Mouse (Mus musculus): ENCODE measurements around the gene Shisal1. TPM values are rescaled to one million over a fixed set of nuclear protein-coding genes. Genes with fewer than 3 reads are reported as not detected.
A peak's percentile ranks its signal among the peaks of the same experiment; 100 is the strongest.

Shisal1 gene
- polyA plus RNA-seq, 1 experiment: 6.1 TPM

- TF ChIP-seq POLR2A (IDR thresholded peaks at IDR 0.05; ENCODE audit: low read depth, low read length) (no peak), CTCF (IDR thresholded peaks at IDR 0.05; ENCODE audit: extremely low read depth, insufficient read length, insufficient replicate concordance, low read depth, low read length) (no peak)
- no peaks in the 10 kb centered on the region for H3K4me1 ChIP-seq (ENCODE audit: control insufficient read depth, insufficient read depth, insufficient read length, low read length)
- no peaks in the 10 kb centered on the region for H3K27me3 ChIP-seq (ENCODE audit: control insufficient read depth, insufficient read depth, low read length)
- no peaks in the 10 kb centered on the region for H3K36me3 ChIP-seq (ENCODE audit: control insufficient read depth, insufficient read depth, low read length)
- H3K27ac ChIP-seq (ENCODE audit: insufficient read depth, low read depth, low read length): no peak overlapping the region
- WGBS: 63% methylated on average over 5 of the region's 5 CpGs
- H3K4me3 ChIP-seq (ENCODE audit: low read depth, low read length): no peak overlapping the region
Observed at GRCm38 (mm10) chr15:84355081-84355480, 91.8 kb downstream of the Shisal1 start.

- Histone ChIP-seq H3K4me3 (ENCODE audit: low read depth, low read length) (no peak overlapping the region), H3K4me1 (ENCODE audit: control insufficient read depth, insufficient read depth, insufficient read length, low read length) (no peaks in the 10 kb centered on the region), H3K36me3 (ENCODE audit: control insufficient read depth, insufficient read depth, low read length) (no peaks in the 10 kb centered on the region), H3K27ac (ENCODE audit: insufficient read depth, low read depth, low read length) (no peak overlapping the region), H3K27me3 (ENCODE audit: control insufficient read depth, insufficient read depth, low read length) (no peaks in the 10 kb centered on the region)
- no peak for TF ChIP-seq CTCF (IDR thresholded peaks at IDR 0.05; ENCODE audit: extremely low read depth, insufficient read length, insufficient replicate concordance, low read depth, low read length)
- WGBS: 70% methylated on average over 21 of the region's 21 CpGs
Observed at GRCm38 (mm10) chr15:84351915-84352844, 94.7 kb downstream of the Shisal1 start.

DNA sequence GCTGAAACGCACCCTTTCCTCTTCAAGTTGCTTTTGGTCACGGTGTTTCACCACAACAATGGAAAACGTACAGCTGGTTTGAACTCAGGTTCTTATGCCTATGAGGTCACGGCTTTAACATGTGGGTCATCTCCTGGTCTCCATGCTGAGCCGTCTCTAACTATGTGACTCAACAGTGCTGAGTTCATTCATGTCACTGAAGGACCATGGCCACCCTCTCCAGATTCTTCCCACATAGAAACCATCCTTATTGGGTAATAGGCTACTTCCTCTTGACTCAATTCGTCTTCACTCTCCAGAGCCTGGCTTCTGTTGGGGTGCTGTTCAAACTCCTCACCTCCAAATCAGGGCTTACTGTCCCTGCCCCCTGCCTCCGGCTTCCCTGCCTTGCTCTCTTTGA, 95.6 kb downstream of the Shisal1 start:
- no peak for TF ChIP-seq POLR2A (IDR thresholded peaks at IDR 0.05; ENCODE audit: low read depth, low read length)
- TF ChIP-seq CTCF (IDR thresholded peaks at IDR 0.05; ENCODE audit: extremely low read depth, insufficient read length, insufficient replicate concordance, low read depth, low read length): no peak
- Histone ChIP-seq H3K27ac (ENCODE audit: insufficient read depth, low read depth, low read length) (no peak overlapping the region), H3K4me3 (ENCODE audit: low read depth, low read length) (no peak overlapping the region), H3K36me3 (ENCODE audit: control insufficient read depth, insufficient read depth, low read length) (no peaks in the 10 kb centered on the region), H3K27me3 (ENCODE audit: control insufficient read depth, insufficient read depth, low read length) (no peaks in the 10 kb centered on the region), H3K4me1 (ENCODE audit: control insufficient read depth, insufficient read depth, insufficient read length, low read length) (no peaks in the 10 kb centered on the region)
- 81% methylated on average over 7 of the region's 7 CpGs for WGBS

DNA sequence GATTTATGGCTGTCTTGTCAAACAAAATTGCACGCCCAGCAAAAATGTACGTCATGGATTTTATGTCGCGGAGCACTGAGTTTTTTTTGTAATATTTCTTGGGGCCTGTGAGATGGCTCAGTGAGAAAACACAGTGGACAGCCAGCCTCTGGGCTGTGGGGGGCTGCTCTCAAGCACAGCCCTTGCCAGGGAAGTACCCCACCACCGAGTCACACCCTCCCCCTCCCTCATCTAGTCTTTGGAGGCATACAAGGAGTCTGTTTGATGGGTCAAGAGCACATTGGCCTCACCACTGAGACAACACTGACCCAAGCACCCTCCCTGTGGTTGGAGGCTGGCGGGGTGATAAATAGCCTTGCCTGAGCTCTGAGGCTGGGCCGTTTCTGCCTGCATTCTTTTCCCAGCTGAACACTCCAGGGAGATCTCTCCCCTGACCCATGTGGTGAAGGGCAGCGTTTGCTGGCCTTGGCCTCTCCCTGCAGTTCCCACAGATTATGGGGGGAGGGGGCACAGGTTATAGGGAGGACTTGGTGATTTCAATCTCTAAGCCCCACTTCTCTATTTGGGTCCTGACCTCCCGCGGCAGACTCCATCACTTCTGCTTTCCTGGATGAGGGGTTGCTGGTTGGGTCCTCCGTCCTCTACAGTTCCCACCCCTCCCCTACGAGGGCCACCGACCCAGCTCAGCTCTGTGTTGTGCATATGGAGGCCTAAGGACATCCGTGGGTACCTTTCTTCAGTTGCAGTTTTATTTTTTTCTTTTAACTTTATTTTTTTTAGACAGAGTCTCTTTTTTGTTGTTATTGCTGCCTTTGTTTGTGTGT, 96.8 kb downstream of the Shisal1 start:
- 44% methylated on average over 14 of the region's 14 CpGs for WGBS
- TF ChIP-seq CTCF (IDR thresholded peaks at IDR 0.05; ENCODE audit: extremely low read depth, insufficient read length, insufficient replicate concordance, low read depth, low read length) (no peak), POLR2A (IDR thresholded peaks at IDR 0.05; ENCODE audit: low read depth, low read length) (no peak)
- no peaks in the 10 kb centered on the region for H3K4me1 ChIP-seq (ENCODE audit: control insufficient read depth, insufficient read depth, insufficient read length, low read length)
- no peak overlapping the region for H3K4me3 ChIP-seq (ENCODE audit: low read depth, low read length)
- H3K27ac ChIP-seq (ENCODE audit: insufficient read depth, low read depth, low read length): no peak overlapping the region
- H3K36me3 ChIP-seq (ENCODE audit: control insufficient read depth, insufficient read depth, low read length): no peaks in the 10 kb centered on the region
- no peaks in the 10 kb centered on the region for H3K27me3 ChIP-seq (ENCODE audit: control insufficient read depth, insufficient read depth, low read length)

DNA sequence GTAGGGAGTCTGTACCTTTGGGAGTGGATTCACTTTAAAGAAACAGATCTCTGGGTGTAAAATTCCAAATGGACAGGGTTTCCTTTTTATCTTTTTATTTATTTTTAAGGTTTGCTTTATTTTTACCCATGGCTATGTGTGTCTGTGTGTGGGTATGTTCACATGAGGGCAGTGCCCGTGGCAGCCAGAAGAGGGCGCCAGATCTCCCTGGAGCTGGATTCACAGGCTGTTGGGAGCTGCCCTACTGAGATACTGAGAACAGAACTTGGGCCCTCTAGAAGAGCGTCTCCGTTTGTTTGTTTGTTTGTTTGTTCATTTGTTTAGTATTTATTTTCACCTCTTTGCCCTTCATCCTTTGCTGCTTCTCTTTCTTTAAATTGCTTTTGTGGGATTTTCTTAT, 98.1 kb downstream of the Shisal1 start:
- 94% methylated on average over 4 of the region's 4 CpGs for WGBS
- H3K36me3 ChIP-seq (ENCODE audit: control insufficient read depth, insufficient read depth, low read length): no peaks in the 10 kb centered on the region

DNA sequence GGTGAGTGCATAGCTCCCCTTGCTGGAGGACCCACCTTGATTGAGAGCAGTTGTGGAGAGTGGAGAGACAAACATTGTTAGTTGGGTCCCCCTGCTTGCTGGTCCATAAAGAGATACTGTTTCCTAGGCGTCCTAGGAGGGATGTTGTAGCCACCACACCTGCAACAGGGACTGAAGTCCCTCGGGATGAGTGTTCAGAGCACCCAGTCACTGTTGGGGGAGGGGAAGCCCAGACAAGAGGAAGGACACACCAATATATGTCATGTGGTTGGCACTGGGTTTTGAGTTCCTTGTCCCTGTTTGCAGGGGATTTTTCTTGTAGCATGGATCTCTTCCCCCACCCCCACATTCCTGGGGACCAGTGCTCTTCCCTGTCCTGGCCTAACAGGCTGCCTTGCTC, 106.0 kb downstream of the Shisal1 start:
- Histone ChIP-seq H3K4me3 (ENCODE audit: low read depth, low read length) (no peak overlapping the region), H3K27me3 (ENCODE audit: control insufficient read depth, insufficient read depth, low read length) (no peaks in the 10 kb centered on the region), H3K4me1 (ENCODE audit: control insufficient read depth, insufficient read depth, insufficient read length, low read length) (no peaks in the 10 kb centered on the region), H3K27ac (ENCODE audit: insufficient read depth, low read depth, low read length) (no peak overlapping the region), H3K36me3 (ENCODE audit: control insufficient read depth, insufficient read depth, low read length) (no peaks in the 10 kb centered on the region)
- no peak for TF ChIP-seq CTCF (IDR thresholded peaks at IDR 0.05; ENCODE audit: extremely low read depth, insufficient read length, insufficient replicate concordance, low read depth, low read length)
- no peak for TF ChIP-seq POLR2A (IDR thresholded peaks at IDR 0.05; ENCODE audit: low read depth, low read length)
- WGBS: 29% methylated on average over 2 of the region's 2 CpGs

More for the DNA sequence above, 98.1 kb downstream of the Shisal1 start:
- no peak overlapping the region for H3K4me3 ChIP-seq (ENCODE audit: low read depth, low read length)
- H3K27ac ChIP-seq (ENCODE audit: insufficient read depth, low read depth, low read length): no peak overlapping the region
- H3K27me3 ChIP-seq (ENCODE audit: control insufficient read depth, insufficient read depth, low read length): no peaks in the 10 kb centered on the region
- H3K4me1 ChIP-seq (ENCODE audit: control insufficient read depth, insufficient read depth, insufficient read length, low read length): no peaks in the 10 kb centered on the region
- no peak for TF ChIP-seq POLR2A (IDR thresholded peaks at IDR 0.05; ENCODE audit: low read depth, low read length)
- peak; percentile 44; the same call in 1 of the 2 replicates for TF ChIP-seq CTCF (IDR thresholded peaks at IDR 0.05; ENCODE audit: extremely low read depth, insufficient read length, insufficient replicate concordance, low read depth, low read length)

GRCm38 (mm10) chr15:84337599-84337998, 109.3 kb downstream of the Shisal1 start:
- TF ChIP-seq CTCF (IDR thresholded peaks at IDR 0.05; ENCODE audit: extremely low read depth, insufficient read length, insufficient replicate concordance, low read depth, low read length): no peak
- TF ChIP-seq POLR2A (IDR thresholded peaks at IDR 0.05; ENCODE audit: low read depth, low read length): no peak

More at GRCm38 (mm10) chr15:84337599-84337998, 109.3 kb downstream of the Shisal1 start:
- WGBS: 70% methylated on average over 5 of the region's 5 CpGs
- Histone ChIP-seq H3K27me3 (ENCODE audit: control insufficient read depth, insufficient read depth, low read length) (no peaks in the 10 kb centered on the region), H3K4me3 (ENCODE audit: low read depth, low read length) (no peak overlapping the region), H3K36me3 (ENCODE audit: control insufficient read depth, insufficient read depth, low read length) (no peaks in the 10 kb centered on the region), H3K4me1 (ENCODE audit: control insufficient read depth, insufficient read depth, insufficient read length, low read length) (no peaks in the 10 kb centered on the region), H3K27ac (ENCODE audit: insufficient read depth, low read depth, low read length) (no peak overlapping the region)

Measured in small intestine, adult 2 months (tissue).